Mouse (Mus musculus): ENCODE data around the gene Gabbr1.

Gene Gabbr1

DNA sequence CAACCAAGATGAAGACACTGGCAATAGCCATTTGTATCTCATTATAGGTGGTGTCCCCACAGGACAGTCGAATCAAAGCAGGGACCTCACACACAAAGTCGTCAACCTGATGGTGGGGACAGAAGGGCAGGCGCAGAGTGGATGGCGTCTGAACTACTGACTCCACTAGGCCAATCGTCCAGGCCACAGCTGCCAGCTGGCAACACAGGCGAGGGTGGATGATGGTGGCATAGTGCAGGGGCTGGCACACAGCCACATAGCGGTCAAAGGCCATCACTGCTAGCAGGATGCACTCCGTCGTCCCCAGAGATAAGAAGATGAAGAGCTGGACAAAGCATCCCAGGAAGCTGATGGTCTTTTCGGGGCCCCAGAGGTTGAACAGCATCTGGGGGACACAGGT, 39.8 kb downstream of the Gabbr1 start:
- Histone ChIP-seq H3K9me3 (ENCODE audit: low read length) (no peaks in the 10 kb centered on the region), H3K36me3 (ENCODE audit: insufficient read depth, low read length) (peaks cover 15% of the 10 kb centered on the region), H3K27me3 (ENCODE audit: insufficient read depth, low read length) (no peaks in the 10 kb centered on the region), H3K4me3 (replicated peaks; ENCODE audit: low read length) (no peak overlapping the region), H3K4me1 (replicated peaks; ENCODE audit: low read depth, low read length) (peaks cover 34% of the 10 kb centered on the region)
- TF ChIP-seq NANOG (IDR thresholded peaks at IDR 0.05; ENCODE audit: borderline replicate concordance, low read length) = no peak

DNA sequence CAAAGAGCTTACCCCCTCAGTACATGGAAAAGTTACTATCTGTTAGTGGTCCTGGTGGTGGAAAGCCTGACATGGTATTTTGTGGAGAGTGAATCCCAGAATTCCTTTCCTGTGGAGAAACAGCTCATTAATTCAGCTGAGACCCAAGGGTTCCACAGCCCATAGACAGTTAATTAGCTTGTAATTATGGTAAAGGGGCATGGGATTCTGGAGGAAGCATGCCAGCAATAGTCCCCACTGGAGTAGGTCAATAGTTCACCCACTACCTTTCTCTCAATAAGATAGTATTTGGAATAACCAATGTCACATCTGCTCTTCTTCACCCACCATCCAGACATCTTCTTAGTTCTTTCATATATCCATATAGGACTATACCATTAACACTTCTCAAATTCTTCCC, 42.6 kb downstream of the Gabbr1 start, which contains the start of gene Olfr90:
TSS of gene Olfr90 (minus strand) at position 101 of the 400 bp plus-strand sequence.
- no peak for TF ChIP-seq POU5F1 (IDR thresholded peaks at IDR 0.05; ENCODE audit: borderline replicate concordance, low read length)
- TF ChIP-seq CTCF (conservative IDR thresholded peaks at IDR 0.05; ENCODE audit: low read length) = no peak
- no peak for TF ChIP-seq NANOG (IDR thresholded peaks at IDR 0.05; ENCODE audit: borderline replicate concordance, low read length)
- H3K27me3 ChIP-seq (ENCODE audit: insufficient read depth, low read length) = peaks cover 6% of the 10 kb centered on the region; the same call in 1 of the 2 replicates
- peaks cover 5% of the 10 kb centered on the region; the same call in 1 of the 2 replicates for H3K36me3 ChIP-seq (ENCODE audit: insufficient read depth, low read length)
- peaks cover 11% of the 10 kb centered on the region for H3K4me1 ChIP-seq (replicated peaks; ENCODE audit: low read depth, low read length)
- H3K4me3 ChIP-seq (replicated peaks; ENCODE audit: low read length) = no peak within 1 kb of the TSS
- no peaks in the 10 kb centered on the region for H3K9me3 ChIP-seq (ENCODE audit: low read length)

DNA sequence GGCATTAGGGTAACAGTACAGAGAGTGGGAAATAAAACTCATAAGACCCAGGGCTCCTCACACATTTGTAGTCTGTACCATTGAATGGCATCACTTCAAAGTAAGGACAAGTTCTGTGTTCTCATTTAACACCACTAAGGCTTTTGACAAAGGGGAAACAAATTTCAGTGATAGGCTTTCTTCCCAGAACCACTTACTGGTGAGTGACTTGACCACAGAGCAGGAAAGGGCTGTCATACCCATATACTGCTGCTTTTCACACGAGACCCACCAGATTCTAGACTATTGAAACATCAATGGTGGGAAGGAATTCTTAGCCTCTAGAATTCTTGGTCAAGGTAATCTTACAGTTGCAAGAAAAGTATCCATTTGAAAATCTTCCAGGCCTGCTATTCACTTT, 46.4 kb downstream of the Gabbr1 start:
- H3K4me1 ChIP-seq (replicated peaks; ENCODE audit: low read depth, low read length) = no peaks in the 10 kb centered on the region
- TF ChIP-seq CTCF (conservative IDR thresholded peaks at IDR 0.05; ENCODE audit: low read length) (no peak), NANOG (IDR thresholded peaks at IDR 0.05; ENCODE audit: borderline replicate concordance, low read length) (no peak), POU5F1 (IDR thresholded peaks at IDR 0.05; ENCODE audit: borderline replicate concordance, low read length) (no peak)
- H3K9me3 ChIP-seq (ENCODE audit: low read length) = no peaks in the 10 kb centered on the region
- H3K36me3 ChIP-seq (ENCODE audit: insufficient read depth, low read length) = no peaks in the 10 kb centered on the region
- no peak overlapping the region for H3K4me3 ChIP-seq (replicated peaks; ENCODE audit: low read length)
- peaks cover 6% of the 10 kb centered on the region; the same call in 1 of the 2 replicates for H3K27me3 ChIP-seq (ENCODE audit: insufficient read depth, low read length)

DNA sequence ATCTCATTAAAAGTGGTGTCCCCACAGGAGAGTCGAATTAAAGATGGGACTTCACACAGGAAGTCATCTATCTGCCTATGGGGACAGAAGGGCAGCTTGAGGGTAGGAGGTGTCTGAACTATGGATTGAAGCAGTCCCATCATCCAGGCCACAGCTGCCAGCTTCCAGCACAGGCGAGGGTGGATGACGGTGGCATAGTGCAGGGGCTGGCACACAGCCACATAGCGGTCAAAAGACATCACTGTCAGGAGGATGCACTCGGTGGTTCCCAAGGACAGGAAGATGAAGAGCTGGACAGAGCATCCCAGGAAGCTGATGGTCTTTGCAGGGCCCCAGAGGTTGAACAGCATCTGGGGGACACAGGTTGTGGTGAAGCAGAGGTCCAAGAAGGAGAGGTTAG, 47.5 kb downstream of the Gabbr1 start:
- H3K9me3 ChIP-seq (ENCODE audit: low read length) = no peaks in the 10 kb centered on the region
- TF ChIP-seq NANOG (IDR thresholded peaks at IDR 0.05; ENCODE audit: borderline replicate concordance, low read length) (no peak), CTCF (conservative IDR thresholded peaks at IDR 0.05; ENCODE audit: low read length) (no peak)
- H3K4me3 ChIP-seq (replicated peaks; ENCODE audit: low read length) = no peak overlapping the region
- no peaks in the 10 kb centered on the region for H3K4me1 ChIP-seq (replicated peaks; ENCODE audit: low read depth, low read length)
- no peaks in the 10 kb centered on the region for H3K36me3 ChIP-seq (ENCODE audit: insufficient read depth, low read length)
- peaks cover 6% of the 10 kb centered on the region; the same call in 1 of the 2 replicates for H3K27me3 ChIP-seq (ENCODE audit: insufficient read depth, low read length)

DNA sequence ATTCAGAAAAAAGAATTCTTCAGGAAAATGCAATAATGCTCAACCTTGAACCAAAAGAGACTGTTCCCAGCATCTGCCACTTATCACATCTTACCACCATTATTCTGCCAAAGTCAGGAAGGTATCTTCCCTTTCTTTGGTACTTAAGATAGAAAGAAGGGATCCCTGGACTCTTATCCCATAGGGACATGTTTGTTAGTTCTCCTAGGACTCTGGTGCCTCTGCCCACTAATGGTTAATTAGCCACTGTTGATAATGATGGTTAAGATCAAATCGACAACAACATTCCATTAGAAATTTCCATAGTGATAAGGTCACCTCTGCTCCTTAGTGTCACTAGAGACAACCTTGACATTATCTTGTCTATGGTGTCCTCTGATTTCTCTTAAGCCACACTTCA, 52.4 kb downstream of the Gabbr1 start, which contains the start of gene Olfr91:
TSS of gene Olfr91 (minus strand) at position 101 of the 400 bp plus-strand sequence.
- TF ChIP-seq POU5F1 (IDR thresholded peaks at IDR 0.05; ENCODE audit: borderline replicate concordance, low read length) (no peak), NANOG (IDR thresholded peaks at IDR 0.05; ENCODE audit: borderline replicate concordance, low read length) (no peak), CTCF (conservative IDR thresholded peaks at IDR 0.05; ENCODE audit: low read length) (no peak)
- H3K27me3 ChIP-seq (ENCODE audit: insufficient read depth, low read length) = peaks cover 2% of the 10 kb centered on the region; the same call in 1 of the 2 replicates
- no peaks in the 10 kb centered on the region for H3K9me3 ChIP-seq (ENCODE audit: low read length)
- no peaks in the 10 kb centered on the region for H3K36me3 ChIP-seq (ENCODE audit: insufficient read depth, low read length)
- H3K4me1 ChIP-seq (replicated peaks; ENCODE audit: low read depth, low read length) = no peaks in the 10 kb centered on the region
- no peak within 1 kb of the TSS for H3K4me3 ChIP-seq (replicated peaks; ENCODE audit: low read length)

DNA sequence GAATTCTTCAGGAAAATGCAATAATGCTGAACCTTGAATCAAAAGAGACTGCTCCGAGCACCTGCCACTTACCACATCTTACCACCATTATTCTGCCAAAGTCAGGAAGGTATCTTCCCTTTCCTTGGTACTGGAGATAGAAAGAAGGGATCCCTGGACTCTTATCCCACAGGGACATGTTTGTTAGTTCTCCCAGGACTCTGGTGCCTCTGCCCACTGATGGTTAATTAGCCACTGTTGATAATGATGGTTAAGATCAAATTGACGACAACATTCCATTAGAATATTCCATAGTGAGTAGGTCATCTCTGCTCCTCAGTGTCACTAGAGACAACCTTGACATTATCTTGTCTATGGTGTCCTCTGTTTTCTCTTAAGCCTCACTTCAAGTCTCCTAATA, 74.2 kb downstream of the Gabbr1 start, which contains the start of gene Olfr92:
TSS of gene Olfr92 (minus strand) at position 101 of the 400 bp plus-strand sequence.
- H3K9me3 ChIP-seq (ENCODE audit: low read length) = no peaks in the 10 kb centered on the region
- no peaks in the 10 kb centered on the region for H3K4me1 ChIP-seq (replicated peaks; ENCODE audit: low read depth, low read length)
- H3K36me3 ChIP-seq (ENCODE audit: insufficient read depth, low read length) = no peaks in the 10 kb centered on the region
- no peak within 1 kb of the TSS for H3K4me3 ChIP-seq (replicated peaks; ENCODE audit: low read length)
- H3K27me3 ChIP-seq (ENCODE audit: insufficient read depth, low read length) = no peaks in the 10 kb centered on the region
- TF ChIP-seq CTCF (conservative IDR thresholded peaks at IDR 0.05; ENCODE audit: low read length) = no peak
- TF ChIP-seq NANOG (IDR thresholded peaks at IDR 0.05; ENCODE audit: borderline replicate concordance, low read length) = no peak
- TF ChIP-seq POU5F1 (IDR thresholded peaks at IDR 0.05; ENCODE audit: borderline replicate concordance, low read length) = no peak
